Mouse (Mus musculus) kidney, embryonic 14.5 days (tissue): ENCODE measurements around the gene Per1. TPM values are rescaled to one million over a fixed set of nuclear protein-coding genes. Genes with fewer than 3 reads are reported as not detected.

ENCODE experiments used
- ATAC-seq: fragments of 200-750 bp; cut with Nextera tagmentation; 2 replicates; pipeline ENCODE4 v1.8.0; 2017; ENCODE audit warnings: moderate number of reproducible peaks, mild to moderate bottlenecking, moderate TSS enrichment, moderate library complexity; ENCODE audit not compliant: low FRiP score, low TSS enrichment
- H3K27ac ChIP-seq: fragments of 300-500 bp; sonication (generic); 2 replicates; pipeline ENCODE4 v1.5.1; 2014; ENCODE audit warnings: low read depth, mild to moderate bottlenecking, low read length, moderate library complexity, mixed read lengths
- H3K27me3 ChIP-seq: fragments of 300-500 bp; sonication (generic); 2 replicates; pipeline ENCODE4 v1.6.1; 2014; ENCODE audit warnings: mild to moderate bottlenecking, low read length; ENCODE audit not compliant: control insufficient read depth, insufficient read depth
- H3K36me3 ChIP-seq: fragments of 300-500 bp; sonication (generic); 2 replicates; pipeline ENCODE4 v1.6.1; 2014; ENCODE audit warnings: low read length, mixed read lengths; ENCODE audit not compliant: control insufficient read depth, insufficient read depth
- H3K4me1 ChIP-seq: fragments of 300-500 bp; sonication (generic); 2 replicates; pipeline ENCODE4 v1.6.1; 2014; ENCODE audit warnings: low read length, mixed read lengths; ENCODE audit not compliant: control insufficient read depth, insufficient read depth
- H3K4me2 ChIP-seq: fragments of 300-500 bp; sonication (generic); replicated peaks from 2 replicates; pipeline ENCODE4 v1.6.1; 2014; ENCODE audit warnings: low read depth, mild to moderate bottlenecking, low read length
- H3K4me3 ChIP-seq: fragments of 300-500 bp; sonication (generic); 2 replicates; pipeline ENCODE4 v1.5.1; 2014; ENCODE audit warnings: mild to moderate bottlenecking, low read length
- H3K9ac ChIP-seq: fragments of 300-500 bp; sonication (generic); 2 replicates; pipeline ENCODE4 v1.6.1; 2014; ENCODE audit warnings: low read depth, mild to moderate bottlenecking, low read length, moderate library complexity
- H3K9me3 ChIP-seq: fragments of 300-500 bp; sonication (generic); 2 replicates; pipeline ENCODE4 v1.6.1; 2016; ENCODE audit warnings: low read length; ENCODE audit not compliant: control insufficient read depth
- WGBS: fragments of 180-500 bp; shearing (Covaris S2); extraction: QIAGEN DNeasy Blood & Tissue Kit; methylation state at CpG from one replicate; pipeline ENCODE4 v1.1.7; 2014; 5-methylcytosine and 5-hydroxymethylcytosine counted together
- polyA plus RNA-seq: library from polyadenylated mRNA; unstranded; fragments of >200 nt; fragmentation: Nextera tagmentation; extraction: Ambion mirVana; gene quantifications from 2 replicates; pipeline ENCODE4 v1.2.1, GENCODE M21; 2014

Gene Per1
- polyA plus RNA-seq, 1 experiment from 2014 or later = 8.9 TPM

GRCm38 (mm10) chr11:69105796-69106195, 10.8 kb downstream of the Per1 start:
- H3K4me3 ChIP-seq = no peak overlapping the region
- no peak overlapping the region for H3K9ac ChIP-seq
- no peaks in the 10 kb centered on the region for H3K27me3 ChIP-seq
- WGBS = 83% methylated on average over 2 of the region's 2 CpGs
- H3K27ac ChIP-seq = no peak overlapping the region
- peaks cover under 1% of the 10 kb centered on the region for H3K4me1 ChIP-seq
- no peak for ATAC-seq
- H3K9me3 ChIP-seq = no peaks in the 10 kb centered on the region
- H3K36me3 ChIP-seq = peaks cover 81% of the 10 kb centered on the region
- no peak overlapping the region for H3K4me2 ChIP-seq

GRCm38 (mm10) chr11:69106299-69106698, 11.3 kb downstream of the Per1 start:
- Histone ChIP-seq H3K9me3 (no peaks in the 10 kb centered on the region), H3K4me1 (no peaks in the 10 kb centered on the region), H3K36me3 (peaks cover 76% of the 10 kb centered on the region), H3K4me3 (no peak overlapping the region), H3K9ac (no peak overlapping the region), H3K4me2 (no peak overlapping the region), H3K27me3 (no peaks in the 10 kb centered on the region), H3K27ac (no peak overlapping the region)
- 94% methylated on average over 11 of the region's 11 CpGs for WGBS
- no peak for ATAC-seq

GRCm38 (mm10) chr11:69106842-69107241, 11.8 kb downstream of the Per1 start:
- Histone ChIP-seq H3K4me2 (no peak overlapping the region), H3K36me3 (peaks cover 71% of the 10 kb centered on the region), H3K9ac (no peak overlapping the region), H3K4me3 (no peak overlapping the region), H3K27ac (no peak overlapping the region), H3K4me1 (no peaks in the 10 kb centered on the region), H3K27me3 (no peaks in the 10 kb centered on the region), H3K9me3 (no peaks in the 10 kb centered on the region)
- no peak for ATAC-seq
- 90% methylated on average over 11 of the region's 11 CpGs for WGBS

GRCm38 (mm10) chr11:69107676-69108075, 12.7 kb downstream of the Per1 start:
- H3K27ac ChIP-seq = no peak overlapping the region
- WGBS = 90% methylated on average over 11 of the region's 11 CpGs
- H3K4me3 ChIP-seq = no peak overlapping the region
- H3K4me2 ChIP-seq = no peak overlapping the region
- no peaks in the 10 kb centered on the region for H3K4me1 ChIP-seq
- H3K9ac ChIP-seq = no peak overlapping the region
- H3K9me3 ChIP-seq = no peaks in the 10 kb centered on the region
- H3K36me3 ChIP-seq = peaks cover 62% of the 10 kb centered on the region
- H3K27me3 ChIP-seq = peaks cover 4% of the 10 kb centered on the region; the same call in 1 of the 2 replicates
- ATAC-seq = no peak

- H3K4me3 ChIP-seq = no peak overlapping the region
- H3K9ac ChIP-seq = no peak overlapping the region
- H3K9me3 ChIP-seq = no peaks in the 10 kb centered on the region
- H3K4me1 ChIP-seq = no peaks in the 10 kb centered on the region
- WGBS = 84% methylated on average over 9 of the region's 9 CpGs
- H3K36me3 ChIP-seq = peaks cover 57% of the 10 kb centered on the region
- H3K27me3 ChIP-seq = peaks cover 4% of the 10 kb centered on the region; the same call in 1 of the 2 replicates
- H3K27ac ChIP-seq = no peak overlapping the region
- no peak for ATAC-seq
- H3K4me2 ChIP-seq = no peak overlapping the region
Observed at GRCm38 (mm10) chr11:69108223-69108622, 13.2 kb downstream of the Per1 start.

- H3K4me2 ChIP-seq = no peak overlapping the region
- H3K4me3 ChIP-seq = no peak overlapping the region
- H3K27me3 ChIP-seq = peaks cover 4% of the 10 kb centered on the region; the same call in 1 of the 2 replicates
- 85% methylated on average over 13 of the region's 13 CpGs for WGBS
- ATAC-seq = peak; percentile 21; the same call in 1 of the 2 replicates
- no peaks in the 10 kb centered on the region for H3K4me1 ChIP-seq
- H3K9ac ChIP-seq = no peak overlapping the region
- no peaks in the 10 kb centered on the region for H3K9me3 ChIP-seq
- peaks cover 46% of the 10 kb centered on the region for H3K36me3 ChIP-seq
- H3K27ac ChIP-seq = no peak overlapping the region
Observed at GRCm38 (mm10) chr11:69109032-69109900, 14.2 kb downstream of the Per1 start.

- no peak overlapping the region for H3K27ac ChIP-seq
- WGBS = under 1% methylated on average over 30 of the region's 30 CpGs
Observed at GRCm38 (mm10) chr11:69110319-69111046, 15.5 kb downstream of the Per1 start.

GRCm38 (mm10) chr11:69111051-69111810, 16.2 kb downstream of the Per1 start:
- H3K9ac ChIP-seq = peak overlapping the region; percentile 38; the same call in 1 of the 2 replicates
- H3K9me3 ChIP-seq = no peaks in the 10 kb centered on the region
- 7% methylated on average over 21 of the region's 21 CpGs for WGBS
- no peaks in the 10 kb centered on the region for H3K4me1 ChIP-seq
- H3K27ac ChIP-seq = no peak overlapping the region
- peaks cover 27% of the 10 kb centered on the region; the same call in 1 of the 2 replicates for H3K36me3 ChIP-seq
- H3K4me3 ChIP-seq = peak overlapping the region; percentile 58
- peaks cover 4% of the 10 kb centered on the region; the same call in 1 of the 2 replicates for H3K27me3 ChIP-seq
- peak overlapping the region; percentile 51 for H3K4me2 ChIP-seq
- ATAC-seq = no peak

More at GRCm38 (mm10) chr11:69110319-69111046, 15.5 kb downstream of the Per1 start:
- Histone ChIP-seq H3K4me3 (peak overlapping the region; percentile 58), H3K9me3 (no peaks in the 10 kb centered on the region), H3K27me3 (peaks cover 4% of the 10 kb centered on the region; the same call in 1 of the 2 replicates), H3K9ac (peak overlapping the region; percentile 38; the same call in 1 of the 2 replicates), H3K4me1 (no peaks in the 10 kb centered on the region), H3K4me2 (peak overlapping the region; percentile 51), H3K36me3 (peaks cover 34% of the 10 kb centered on the region)
- peak; percentile 77 for ATAC-seq
